Mouse (Mus musculus) ES-Bruce4 (cell line): ENCODE measurements around the gene Klhdc3. TPM values are rescaled to one million over a fixed set of nuclear protein-coding genes. Genes with fewer than 3 reads are reported as not detected.
A peak's percentile ranks its signal among the peaks of the same experiment; 100 is the strongest.

ENCODE experiments used
- H3K27ac ChIP-seq: 2 replicates; pipeline ENCODE4 v1.5.1; 2012; ENCODE audit warnings: low read length, inconsistent platforms; ENCODE audit not compliant: insufficient read depth
- H3K27me3 ChIP-seq: 2 replicates; pipeline ENCODE4 v1.6.1; 2012; ENCODE audit warnings: mild to moderate bottlenecking, low read length, inconsistent platforms; ENCODE audit not compliant: control insufficient read depth, poor library complexity, insufficient read depth, severe bottlenecking
- H3K36me3 ChIP-seq: 2 replicates; pipeline ENCODE4 v1.6.1; 2012; ENCODE audit warnings: inconsistent platforms, mild to moderate bottlenecking, low read length, moderate library complexity; ENCODE audit not compliant: control insufficient read depth, poor library complexity, insufficient read depth, severe bottlenecking
- H3K4me1 ChIP-seq: one replicate; pipeline ENCODE4 v1.8.1; 2011; ENCODE audit warnings: low read length; ENCODE audit not compliant: control insufficient read depth, insufficient read depth
- H3K4me3 ChIP-seq: 2 replicates; pipeline ENCODE4 v1.5.1; 2011; ENCODE audit warnings: low read depth, mild to moderate bottlenecking, low read length
- H3K9ac ChIP-seq: 2 replicates; pipeline ENCODE4 v1.6.1; 2012; ENCODE audit warnings: low read depth, mild to moderate bottlenecking, inconsistent platforms; ENCODE audit not compliant: poor library complexity, severe bottlenecking
- H3K9me3 ChIP-seq: replicated peaks from 2 replicates; pipeline ENCODE4 v1.6.1; 2012; ENCODE audit warnings: mild to moderate bottlenecking, low read length, inconsistent platforms; ENCODE audit not compliant: control insufficient read depth, poor library complexity, insufficient read depth, severe bottlenecking
- CTCF ChIP-seq: IDR thresholded peaks from one replicate; pipeline ENCODE4 v1.8.1; 2011; ENCODE audit warnings: low read depth, low read length
- EP300 ChIP-seq: IDR thresholded peaks from 2 replicates; pipeline ENCODE4 v1.6.1; 2011; ENCODE audit warnings: low read depth, low read length; ENCODE audit not compliant: insufficient read depth
- POLR2A ChIP-seq: IDR thresholded peaks from one replicate; pipeline ENCODE4 v1.8.1; 2011; ENCODE audit warnings: low read length; ENCODE audit not compliant: insufficient read depth
- polyA plus RNA-seq: library from polyadenylated mRNA; stranded (reverse); fragments of >200 nt; gene quantifications from 2 replicates; pipeline ENCODE4 v1.2.4, GENCODE M21; 2011; ENCODE audit warnings: low read depth; ENCODE audit not compliant: missing spikeins, insufficient read depth, insufficient read length

The Klhdc3 gene
- polyA plus RNA-seq, 1 experiment, result 90.3 TPM

DNA sequence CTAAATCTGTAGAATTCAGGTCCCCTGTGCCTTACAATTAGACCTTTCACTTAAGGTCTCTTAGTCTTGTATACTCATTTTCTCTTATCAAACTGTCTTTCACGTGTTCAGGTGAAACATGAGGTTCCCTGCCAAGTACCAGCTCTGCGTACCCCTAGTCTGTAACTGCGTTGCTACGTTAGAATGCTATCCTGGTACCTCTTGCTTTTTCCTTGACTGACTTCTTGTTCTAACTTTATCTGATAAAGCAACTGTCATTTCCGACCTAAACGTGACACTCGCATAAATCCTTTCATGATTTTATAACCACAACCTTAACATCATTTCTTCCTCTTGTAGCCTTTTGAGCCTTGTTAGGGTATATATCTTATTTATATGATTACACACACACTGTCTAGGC, 31.7 kb upstream of the Klhdc3 start:
- H3K9ac ChIP-seq, result peak overlapping the region; percentile 98
- H3K36me3 ChIP-seq, result 0 out of 2 replicates have a peak, but pooled peaks cover 5% of the 10 kb centered on the region
- H3K4me3 ChIP-seq, result peak overlapping the region; percentile 84; the same call in 1 of the 2 replicates
- TF ChIP-seq EP300, result no peak
- no peak overlapping the region for H3K27ac ChIP-seq
- no peaks in the 10 kb centered on the region for H3K27me3 ChIP-seq
- H3K9me3 ChIP-seq, result no peaks in the 10 kb centered on the region
- no peaks in the 10 kb centered on the region for H3K4me1 ChIP-seq

DNA sequence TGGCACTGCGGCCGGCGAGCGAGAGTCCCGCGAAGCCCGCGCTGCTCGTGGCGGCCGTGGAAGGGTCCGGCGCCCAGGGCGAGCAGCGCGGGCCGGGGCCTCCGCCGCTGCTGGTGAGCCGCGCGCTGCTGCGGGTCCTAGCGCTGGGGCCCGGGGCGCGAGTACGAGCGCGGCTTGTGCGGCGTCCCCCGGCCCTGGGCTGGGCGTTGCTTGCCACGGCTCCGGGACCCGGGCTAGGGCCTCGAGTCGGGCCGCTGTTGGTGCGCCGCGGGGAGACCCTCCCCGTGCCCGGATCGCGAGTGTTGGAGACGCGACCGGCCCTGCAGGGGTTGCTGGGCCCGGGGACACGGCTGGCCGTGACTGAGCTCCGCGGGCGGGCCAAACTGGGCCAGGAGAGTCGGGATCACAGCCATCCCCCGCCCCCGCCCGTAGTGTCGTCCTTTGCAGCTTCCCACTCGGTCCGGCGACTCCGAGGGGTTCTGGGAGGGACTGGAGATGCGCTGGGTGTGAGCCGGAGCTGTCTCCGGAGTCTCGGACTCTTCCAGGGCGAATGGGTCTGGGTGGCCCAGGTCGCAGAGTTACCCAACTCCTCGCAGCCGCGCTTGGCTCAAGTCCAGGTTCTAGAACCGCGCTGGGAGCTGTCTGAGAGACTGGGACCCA, 31.0 kb upstream of the Klhdc3 start:
- Histone ChIP-seq H3K4me3 (peak overlapping the region; percentile 84), H3K27ac (no peak overlapping the region), H3K4me1 (no peaks in the 10 kb centered on the region), H3K36me3 (0 out of 2 replicates have a peak, but pooled peaks cover 5% of the 10 kb centered on the region), H3K9me3 (no peaks in the 10 kb centered on the region), H3K9ac (peak overlapping the region; percentile 98), H3K27me3 (no peaks in the 10 kb centered on the region)
- TF ChIP-seq POLR2A, result no peak
- no peak for TF ChIP-seq CTCF
- TF ChIP-seq EP300, result no peak

DNA sequence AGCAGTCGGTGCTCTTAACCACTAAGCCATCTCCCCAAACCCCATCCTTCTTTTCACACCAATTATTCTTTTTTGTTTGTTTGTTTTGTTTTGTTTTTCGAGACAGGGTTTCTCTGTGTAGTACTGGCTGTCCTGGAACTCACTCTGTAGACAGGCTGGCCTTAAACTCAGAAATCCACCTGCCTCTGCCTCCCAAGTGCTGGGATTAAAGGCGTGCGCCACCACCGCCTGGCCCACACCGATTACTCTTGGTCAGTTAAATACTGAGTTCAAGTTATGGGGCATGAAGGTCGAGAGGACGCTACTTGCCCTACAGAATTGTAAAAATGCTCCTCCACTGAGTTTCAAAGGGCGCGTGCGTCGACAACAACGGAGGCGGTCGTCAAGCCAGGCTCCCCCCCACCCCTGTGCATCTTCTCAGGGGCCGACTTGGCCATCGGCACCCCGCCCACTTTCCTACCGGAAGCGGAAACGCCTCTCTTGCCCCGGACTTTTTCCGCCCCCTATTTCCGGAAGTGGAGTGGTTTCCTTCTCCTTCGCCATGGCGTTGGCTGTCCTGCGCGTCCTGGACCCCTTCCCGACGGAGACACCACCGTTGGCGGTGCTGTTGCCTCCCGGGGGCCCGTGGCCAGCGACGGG, 30.4 kb upstream of the Klhdc3 start, which contains the start of gene Pex6:
TSS of gene Pex6 (plus strand) at position 505 of the 639 bp plus-strand sequence.
- Histone ChIP-seq H3K27ac (peak within 1 kb of the TSS; percentile 70; the same call in 1 of the 2 replicates), H3K9ac (peak within 1 kb of the TSS; percentile 98), H3K9me3 (no peaks in the 10 kb centered on the region), H3K4me3 (peak within 1 kb of the TSS; percentile 84), H3K27me3 (no peaks in the 10 kb centered on the region), H3K36me3 (0 out of 2 replicates have a peak, but pooled peaks cover 5% of the 10 kb centered on the region), H3K4me1 (no peaks in the 10 kb centered on the region)
- TF ChIP-seq POLR2A (peak; percentile 87), CTCF (no peak)

DNA sequence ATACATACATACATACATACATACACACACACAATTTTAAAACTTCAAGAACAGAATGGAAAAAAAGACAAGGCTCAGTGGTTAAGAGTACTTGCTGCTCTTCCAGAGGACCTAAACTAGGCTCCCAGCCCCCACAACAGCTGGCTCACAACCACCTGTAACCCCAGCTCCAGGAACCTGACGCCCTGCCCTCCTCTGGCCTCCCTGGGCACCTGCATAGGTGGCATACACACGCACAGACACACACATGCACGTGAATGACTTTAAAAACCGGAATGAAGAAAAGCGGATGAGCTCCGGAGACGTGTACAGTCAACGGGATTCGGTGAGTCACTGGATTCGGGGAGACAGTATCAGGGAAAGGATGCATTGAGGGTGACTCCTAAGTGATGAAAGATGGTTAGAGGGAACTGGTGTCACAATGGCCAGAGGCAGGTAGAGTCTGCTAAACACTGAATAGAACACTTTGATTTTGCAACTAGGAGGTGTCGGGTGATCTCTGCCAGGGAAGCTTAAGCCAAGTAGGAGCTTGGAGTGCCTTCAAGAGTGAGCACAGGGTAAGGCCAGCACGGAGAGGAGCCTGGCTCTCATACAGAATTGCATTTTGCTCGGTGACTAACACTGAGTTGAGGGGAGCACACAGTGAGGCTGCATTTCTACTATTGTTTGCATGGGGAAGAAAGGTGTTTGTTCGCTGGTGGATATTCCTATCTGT, 25.8 kb upstream of the Klhdc3 start:
- Histone ChIP-seq H3K27me3 (no peaks in the 10 kb centered on the region), H3K36me3 (no peaks in the 10 kb centered on the region), H3K4me3 (no peak overlapping the region), H3K9ac (no peak overlapping the region), H3K9me3 (no peaks in the 10 kb centered on the region), H3K27ac (no peak overlapping the region), H3K4me1 (peaks cover 4% of the 10 kb centered on the region)
- TF ChIP-seq CTCF, result no peak
- TF ChIP-seq EP300, result no peak
- no peak for TF ChIP-seq POLR2A

DNA sequence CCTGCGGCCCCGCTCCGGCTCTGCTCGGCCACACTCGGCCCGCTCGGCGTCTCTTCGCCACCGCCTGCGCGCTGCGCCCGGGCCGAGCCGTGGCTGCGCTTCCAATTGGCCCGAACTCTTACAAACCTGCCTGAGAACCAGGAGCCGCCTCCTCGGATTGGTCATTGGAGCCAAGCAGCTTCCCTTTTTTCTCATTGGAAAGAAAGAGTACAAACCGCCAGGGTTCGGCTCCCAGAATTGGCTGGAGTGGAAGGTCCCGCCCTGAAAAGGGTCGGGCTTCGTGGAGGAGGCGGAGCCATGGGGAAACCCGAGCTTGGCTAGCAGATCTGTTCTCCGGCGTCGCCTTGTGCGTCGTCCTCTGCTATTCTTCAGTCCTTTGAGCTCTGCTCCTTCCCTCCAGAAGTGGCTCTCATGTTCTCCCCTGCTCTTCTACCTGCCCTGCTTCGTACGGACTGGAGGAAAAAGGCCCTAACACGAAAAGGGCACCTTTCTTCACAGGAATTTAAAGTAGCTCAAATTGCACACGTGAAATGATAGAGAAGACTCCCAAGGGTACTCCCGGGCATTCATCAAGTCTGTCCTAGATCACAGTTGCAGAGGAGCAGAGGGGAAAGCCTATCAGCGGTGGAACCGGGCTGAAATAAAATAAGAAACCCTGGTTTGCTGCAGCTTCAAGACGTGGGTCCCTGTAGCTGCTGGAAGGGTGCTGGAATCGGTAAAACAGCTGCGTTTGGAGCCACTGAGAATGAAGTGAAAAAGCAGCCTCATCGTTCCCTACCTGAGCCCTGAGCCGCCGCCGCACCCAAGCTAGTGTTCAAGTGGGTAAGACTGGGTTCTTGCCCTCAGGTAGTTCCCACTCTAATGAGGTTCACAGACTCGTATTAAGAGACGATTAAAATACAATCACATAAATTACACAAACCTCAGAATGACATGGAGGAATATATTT, 24.4 kb upstream of the Klhdc3 start, which contains the start of gene Ppp2r5d:
TSS of gene Ppp2r5d (minus strand) at position 225 of the 949 bp plus-strand sequence.
- no peaks in the 10 kb centered on the region for H3K27me3 ChIP-seq

More for the DNA sequence above, 24.4 kb upstream of the Klhdc3 start, which contains the start of gene Ppp2r5d:
- Histone ChIP-seq H3K4me3 (peak within 1 kb of the TSS; percentile 84), H3K9ac (peak within 1 kb of the TSS; percentile 98), H3K4me1 (peaks cover 4% of the 10 kb centered on the region), H3K27ac (peak within 1 kb of the TSS; percentile 64), H3K36me3 (no peaks in the 10 kb centered on the region), H3K9me3 (no peaks in the 10 kb centered on the region)
- TF ChIP-seq POLR2A (peak; percentile 98), CTCF (no peak)
